Mouse (Mus musculus) B cell, adult (primary cell): ENCODE data around the gene Memo1. TPM values are rescaled to one million over a fixed set of nuclear protein-coding genes. Genes with fewer than 3 reads are reported as not detected.

ENCODE experiments used
- total RNA-seq: library from RNA; stranded (reverse); gene quantifications from 4 replicates; pipeline ENCODE4 v1.2.4, GENCODE M21; 2023; ENCODE audit not compliant: inconsistent age

The Memo1 gene
- 25.2 to 34.3 TPM (median 30.9 TPM) in 4 replicates for total RNA-seq

DNA sequence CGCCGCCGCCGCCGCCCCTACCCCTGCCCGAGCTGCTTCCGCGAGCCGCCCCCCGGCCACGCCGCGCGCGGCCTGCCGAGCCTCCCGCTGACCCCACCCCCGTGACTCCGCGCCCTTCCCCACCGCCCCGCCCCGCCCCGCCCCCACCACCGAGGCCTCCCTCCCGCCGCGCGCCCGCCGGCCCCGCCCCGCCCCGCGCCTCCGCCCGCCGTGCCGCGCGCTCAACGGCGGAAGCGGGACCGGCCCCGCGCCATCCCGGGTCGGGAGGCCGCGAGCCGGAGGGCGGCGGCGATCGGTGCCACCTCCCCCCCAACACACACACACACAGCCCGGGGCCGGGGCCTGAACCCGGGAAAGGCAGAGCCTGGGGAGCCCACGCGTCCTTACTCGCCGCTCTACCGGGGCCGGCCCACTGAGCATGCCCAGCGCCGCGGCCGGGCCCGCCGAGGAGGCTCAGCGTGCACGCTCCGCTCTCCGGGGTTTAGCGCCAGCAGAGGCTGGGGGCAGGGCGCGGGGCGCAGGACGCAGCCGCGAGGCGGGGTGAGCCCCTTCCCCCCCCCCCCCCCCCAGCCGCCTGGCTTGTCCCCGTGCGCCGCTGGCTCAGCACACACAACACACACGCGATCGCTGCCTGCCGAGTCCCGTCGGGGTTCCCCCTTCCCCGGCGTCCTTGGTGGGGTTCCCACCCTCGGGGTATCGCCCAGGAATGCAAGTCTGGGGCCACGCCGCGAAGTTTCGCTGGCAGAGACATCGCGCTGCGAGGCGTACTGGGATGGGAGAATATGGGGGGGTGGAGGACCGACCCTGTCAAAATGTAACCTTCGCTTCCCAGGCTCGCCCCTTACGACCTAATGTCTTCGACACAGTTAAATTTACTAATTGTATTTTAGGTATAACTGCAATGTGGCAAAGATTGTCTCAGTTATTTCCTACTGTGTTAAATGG lies at the start of gene Memo1:
Gene Memo1, minus strand, starts transcription at position 496 of the 945 bp plus-strand sequence.

DNA sequence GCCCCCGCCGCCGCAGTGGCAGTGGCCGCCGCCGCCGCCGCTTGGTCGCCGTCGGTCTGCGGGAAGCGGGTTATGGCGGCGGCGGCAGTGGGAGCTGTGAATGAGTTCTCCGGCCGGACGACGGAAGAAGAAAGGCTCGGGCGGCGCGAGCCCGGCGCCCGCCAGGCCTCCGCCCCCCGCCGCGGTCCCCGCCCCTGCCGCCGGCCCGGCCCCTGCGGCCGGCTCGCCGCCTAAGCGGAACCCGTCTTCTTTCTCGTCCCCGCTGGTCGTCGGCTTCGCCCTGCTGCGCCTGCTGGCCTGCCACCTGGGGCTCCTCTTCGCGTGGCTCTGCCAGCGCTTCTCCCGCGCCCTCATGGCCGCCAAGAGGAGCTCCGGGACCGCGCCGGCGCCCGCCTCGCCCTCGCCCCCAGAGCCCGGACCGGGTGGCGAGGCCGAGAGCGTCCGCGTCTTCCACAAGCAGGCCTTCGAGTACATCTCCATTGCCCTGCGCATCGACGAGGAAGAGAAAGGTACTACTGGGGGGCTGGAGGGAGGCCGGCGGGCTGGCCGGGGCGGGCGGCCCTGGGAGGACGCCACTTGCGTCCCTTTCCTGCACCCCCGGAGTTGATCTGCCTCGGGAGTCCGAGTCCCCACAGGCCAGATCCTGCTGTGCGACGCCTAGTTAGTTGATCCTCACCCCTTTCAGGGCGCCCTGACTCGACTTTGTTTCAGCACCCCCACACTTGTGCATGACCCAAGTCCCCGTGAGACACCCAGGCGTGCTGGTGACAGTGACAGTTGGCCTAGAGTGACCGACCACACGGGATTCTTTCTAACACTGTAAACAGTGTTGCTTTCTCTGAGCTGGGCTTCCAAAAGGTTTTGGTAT lies 43.9 kb upstream of the Memo1 start, which contains the start of gene Spast:
Gene Spast, plus strand, starts transcription at position 51 of the 868 bp plus-strand sequence.

DNA sequence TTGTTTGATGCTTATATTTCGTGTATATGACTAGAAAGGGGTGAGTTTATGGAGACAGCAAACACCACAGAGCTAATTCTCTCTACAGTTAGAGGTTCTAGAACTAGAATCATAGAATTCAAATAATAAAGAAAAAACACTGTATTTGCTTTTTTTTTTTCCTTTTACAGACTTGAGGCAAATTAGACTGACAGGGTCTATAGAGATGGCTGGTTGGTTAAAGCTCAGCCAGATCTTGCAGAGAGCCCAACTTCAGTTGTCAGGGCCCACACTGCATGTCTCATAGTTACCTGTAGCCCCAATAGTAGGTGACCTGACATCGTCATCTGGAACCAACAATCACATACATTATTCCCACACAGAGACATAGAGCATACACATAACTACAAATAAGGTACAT lies 28.5 kb upstream of the Memo1 start, which contains the start of gene Dpy30:
Gene Dpy30, minus strand, starts transcription at position 101 of the 400 bp plus-strand sequence.

Other genes with a start within 250 kb of the Memo1 start
- gene Srd5a2, start 247.6 kb downstream of the Memo1 start, total RNA-seq: not detected in 4 replicates
- gene Dpy30, start 28.4 kb upstream of the Memo1 start, total RNA-seq: 37.4 to 53.7 TPM (median 41.7 TPM) in 4 replicates
- gene Spast, start 43.5 kb upstream of the Memo1 start, total RNA-seq: 29.2 to 31.6 TPM (median 31.3 TPM) in 4 replicates
- gene Slc30a6, start 100.1 kb upstream of the Memo1 start, total RNA-seq: 15.5 to 19.0 TPM (median 16.8 TPM) in 4 replicates
- 18.4 to 21.7 TPM (median 19.8 TPM) in 4 replicates for gene Nlrc4, start 163.6 kb upstream of the Memo1 start, total RNA-seq
- 62.0 to 79.8 TPM (median 69.5 TPM) in 4 replicates for gene Yipf4, start 194.0 kb upstream of the Memo1 start, total RNA-seq
- 185 to 211 TPM (median 206 TPM) in 4 replicates for gene Birc6, start 232.8 kb upstream of the Memo1 start, total RNA-seq